Mouse (Mus musculus) lung, postnatal 4 days (tissue): ENCODE data around the gene Gm10277.
"Not testable (repeated sequence)": the region's sequence is repeated elsewhere in the genome, so short reads cannot be mapped to it uniquely, and the experiment has no call there.

Source experiments
- DNase-seq, 2 experiments: peaks; one replicate each; pipeline ENCODE4 v3.0.0; 2021

Gm10277 gene

DNA sequence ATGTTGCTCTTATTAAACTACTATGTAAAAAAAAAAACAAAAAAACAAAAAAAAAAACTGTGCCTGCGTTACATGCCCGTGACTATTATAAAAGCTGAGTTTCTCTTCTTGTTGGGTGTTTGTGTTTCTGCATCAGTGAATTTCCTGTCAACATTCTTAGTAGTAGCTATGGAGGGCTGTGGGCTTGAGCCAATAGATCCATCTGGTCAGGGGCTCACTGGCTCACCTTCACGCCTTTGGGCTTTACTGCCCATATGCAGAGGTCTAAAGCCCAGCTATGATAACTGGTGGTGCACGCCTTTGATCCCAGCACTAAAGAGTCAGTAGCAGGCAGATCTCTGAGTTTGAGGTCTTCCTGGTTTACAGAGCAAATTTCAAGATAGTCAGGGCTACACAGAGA lies 18.1 kb downstream of the Gm10277 start:
- DNase-seq, result no peak

DNA sequence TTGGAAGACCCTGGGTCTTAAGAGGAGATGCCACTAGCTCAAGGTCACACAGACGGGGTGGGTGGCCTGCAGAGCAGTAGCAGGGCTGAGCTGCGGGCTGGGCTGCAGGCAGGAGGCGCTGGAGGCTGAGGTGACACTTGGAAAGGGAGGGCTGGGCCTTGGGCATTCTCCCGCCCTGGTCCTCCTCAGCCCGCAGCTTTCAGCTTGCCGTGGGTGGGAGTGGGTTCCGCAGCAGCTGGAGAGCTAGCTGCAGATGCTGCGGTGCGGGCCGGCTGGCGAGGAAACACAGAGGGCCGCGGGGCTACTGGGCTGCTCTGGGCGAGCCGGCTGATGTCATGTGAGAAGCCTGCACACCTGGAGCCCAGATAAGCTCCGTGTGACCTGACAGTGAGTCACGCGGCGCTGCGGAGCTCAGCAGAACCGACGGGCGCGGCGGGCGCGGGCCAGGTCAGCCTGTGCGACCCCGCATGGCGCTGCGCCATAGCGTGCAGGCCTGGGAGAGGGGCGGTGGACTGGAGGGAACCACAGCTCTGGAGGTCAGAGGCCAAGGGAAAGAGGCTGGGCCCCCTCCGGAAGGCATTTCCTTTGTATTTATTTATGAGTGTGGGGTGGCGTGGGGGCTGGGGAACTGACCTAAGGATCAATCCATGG lies 21.1 kb downstream of the Gm10277 start:
- DNase-seq, result peak; percentile 75 to 78

DNA sequence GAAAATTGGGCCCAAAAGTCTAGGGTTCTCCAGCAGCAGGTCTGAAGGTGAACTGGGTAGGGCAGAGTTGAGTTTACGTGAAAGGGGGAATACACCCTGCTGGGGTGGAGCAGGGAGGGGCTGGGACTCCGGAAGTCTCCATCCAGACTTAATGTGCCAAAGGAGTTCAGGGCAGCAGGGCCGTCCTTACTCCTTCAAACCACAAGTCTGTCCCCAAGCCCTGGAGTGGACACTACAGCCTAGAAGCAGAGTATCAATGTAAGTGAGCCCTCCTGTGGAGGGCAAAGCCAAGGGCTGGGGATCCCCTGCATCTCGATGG lies 22.1 kb downstream of the Gm10277 start:
- no peak for DNase-seq

DNA sequence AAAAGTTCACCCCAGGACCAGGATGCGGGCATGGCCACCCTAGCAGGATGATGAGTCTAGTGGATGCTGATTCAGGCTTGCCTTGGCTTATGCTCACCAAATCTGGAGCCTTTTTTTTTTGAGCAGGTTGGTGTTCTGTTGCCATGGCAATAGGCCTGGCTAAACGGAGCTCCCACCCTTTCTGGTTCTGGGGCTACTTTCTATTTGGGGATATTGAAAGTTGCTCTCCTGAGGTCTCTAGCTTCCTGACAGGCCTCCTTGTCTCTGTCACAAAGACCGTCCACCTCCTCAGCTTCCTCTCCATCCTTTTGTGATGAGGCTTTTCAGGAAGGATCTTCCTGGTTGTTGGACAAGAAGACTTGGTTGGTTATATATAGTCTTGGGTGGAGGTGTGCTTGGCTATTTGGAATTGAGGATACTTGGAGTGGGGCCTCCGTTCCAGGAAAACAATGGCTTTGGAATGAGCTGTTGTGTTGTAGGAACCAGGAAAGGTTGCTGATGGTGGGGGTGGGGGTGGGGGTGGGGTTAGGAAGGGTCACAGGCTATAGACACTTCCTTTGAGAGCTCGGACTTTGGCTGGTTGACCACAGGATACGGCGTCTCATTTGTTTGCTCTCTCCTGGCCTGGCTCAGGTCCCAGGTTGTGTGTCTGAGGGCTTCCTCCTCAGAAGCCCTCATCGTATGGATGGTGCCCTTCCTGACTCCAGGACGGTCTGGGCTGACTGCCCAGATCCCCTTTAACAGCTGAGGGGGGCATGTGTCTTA lies 22.7 kb downstream of the Gm10277 start:
- peak; percentile 67 to 85 for DNase-seq

DNA sequence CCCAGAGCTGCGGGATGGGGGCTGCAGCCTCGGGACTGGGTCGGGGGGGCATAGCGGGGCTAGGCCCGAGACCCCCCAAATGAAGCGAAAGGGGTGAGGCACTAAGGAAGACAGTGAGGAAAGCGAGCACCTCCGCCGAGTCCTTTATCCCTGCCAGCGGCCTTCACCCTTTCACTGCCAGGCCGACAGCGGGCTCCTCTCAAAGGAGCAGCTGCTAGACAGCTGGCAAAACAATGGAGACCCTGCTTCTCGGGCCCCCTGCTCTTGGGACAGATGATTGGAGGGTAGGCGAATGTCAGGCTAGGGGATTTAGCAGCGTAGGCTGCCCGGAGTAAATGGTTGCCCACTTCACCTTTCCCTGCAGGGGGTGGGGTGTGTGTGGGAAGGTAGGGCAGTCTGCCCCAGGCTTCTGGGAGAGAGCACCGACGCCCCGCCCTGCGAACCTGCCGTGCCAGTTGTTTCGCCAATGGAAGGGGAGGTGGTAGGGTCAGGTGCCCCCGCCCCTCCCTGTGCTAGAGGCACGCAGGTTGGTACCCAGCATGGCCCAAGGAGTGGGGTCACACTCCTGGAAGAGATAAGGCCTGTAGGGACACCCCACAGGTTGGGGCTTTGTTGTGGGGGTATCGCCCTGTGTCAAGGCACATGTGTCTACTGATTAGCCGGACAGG lies 23.7 kb downstream of the Gm10277 start:
- peak; percentile 69 to 85 for DNase-seq

DNA sequence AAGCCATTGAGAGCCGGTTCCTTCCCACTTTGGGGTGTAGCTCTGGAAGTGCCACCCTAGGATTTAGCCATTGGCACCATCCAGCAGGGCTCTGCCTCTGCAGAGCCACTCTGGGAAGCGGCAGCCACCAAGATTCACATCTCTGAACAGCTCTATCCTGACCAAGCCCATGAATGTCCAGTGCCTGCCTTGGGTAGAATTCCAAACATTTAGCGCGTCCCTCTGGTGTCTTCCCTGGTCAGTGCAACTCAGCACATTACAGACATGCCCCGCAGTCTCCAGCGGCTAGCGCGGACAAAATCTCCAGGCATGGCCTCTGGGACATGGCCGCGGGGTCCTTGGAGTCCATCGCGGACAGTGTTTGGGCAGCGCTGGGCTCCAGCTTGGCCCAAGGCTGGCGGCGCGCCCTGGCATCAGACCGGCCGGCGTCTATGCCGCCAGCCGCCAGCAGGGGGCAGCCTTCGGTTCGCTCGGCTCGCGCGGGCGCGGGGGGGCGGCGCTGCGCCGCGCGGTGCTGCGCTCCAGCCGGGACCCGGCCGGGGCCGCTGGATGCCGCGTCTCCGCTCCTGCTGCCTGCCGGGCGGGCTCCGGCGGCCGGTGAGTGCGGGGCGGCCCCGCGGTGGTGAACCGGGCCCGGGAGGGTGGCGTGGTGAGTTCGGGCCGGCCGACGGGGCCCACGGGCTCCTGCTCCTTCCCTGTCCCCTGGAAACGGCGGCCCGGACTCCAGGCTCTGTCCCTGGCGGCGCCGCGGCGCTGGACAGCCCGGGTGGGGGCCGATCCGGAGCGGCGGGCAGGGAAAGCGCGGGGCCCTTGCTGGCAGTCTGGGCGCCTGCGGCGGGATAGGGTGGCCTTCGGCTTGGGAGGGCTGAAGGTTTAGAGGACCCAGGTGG lies 24.5 kb downstream of the Gm10277 start, which contains the start of gene Myo18a:
Myo18a (plus strand) TSS at position 464 of the 890 bp plus-strand sequence.
- DNase-seq, result peak; percentile 91 to 92

DNA sequence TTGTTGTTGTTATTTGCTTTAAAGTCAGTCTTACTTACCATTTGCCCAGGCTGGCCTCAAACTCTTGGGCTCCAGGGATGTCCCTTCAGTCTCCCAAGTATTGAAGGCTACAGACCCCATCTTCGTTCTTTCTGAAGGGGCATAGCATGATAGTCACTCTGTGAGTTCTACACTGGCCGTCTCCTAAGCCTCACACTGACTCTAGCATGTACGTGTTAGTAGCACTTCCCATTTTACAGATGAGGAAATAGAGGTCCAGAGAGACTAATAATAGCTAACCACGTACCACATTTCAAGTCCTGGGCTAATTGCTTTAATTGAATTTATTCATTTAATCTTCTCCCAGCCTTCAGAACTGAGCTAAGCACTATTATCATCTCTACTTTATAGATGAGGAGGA lies 27.5 kb downstream of the Gm10277 start:
- DNase-seq, result no peak

DNA sequence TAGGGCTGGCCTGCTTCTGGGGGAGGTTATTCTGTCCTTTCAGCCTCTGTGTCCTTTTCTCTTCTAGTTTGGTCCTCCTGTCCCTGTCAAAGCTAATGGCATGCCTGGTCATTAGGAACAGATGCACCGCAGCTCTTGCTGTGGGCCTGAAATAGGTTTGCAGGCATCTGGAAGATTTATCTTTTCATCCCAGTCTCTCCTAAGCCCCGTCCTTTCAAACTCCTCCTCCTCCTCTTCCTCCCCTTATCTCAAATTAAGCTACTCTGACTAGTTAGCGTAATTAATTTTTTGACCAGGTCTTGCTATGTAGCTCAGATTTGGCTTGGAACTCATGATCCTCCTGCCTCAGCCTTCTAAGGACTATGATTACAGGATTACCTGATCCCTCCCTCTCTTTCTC lies 34.1 kb downstream of the Gm10277 start:
- no peak for DNase-seq

DNA sequence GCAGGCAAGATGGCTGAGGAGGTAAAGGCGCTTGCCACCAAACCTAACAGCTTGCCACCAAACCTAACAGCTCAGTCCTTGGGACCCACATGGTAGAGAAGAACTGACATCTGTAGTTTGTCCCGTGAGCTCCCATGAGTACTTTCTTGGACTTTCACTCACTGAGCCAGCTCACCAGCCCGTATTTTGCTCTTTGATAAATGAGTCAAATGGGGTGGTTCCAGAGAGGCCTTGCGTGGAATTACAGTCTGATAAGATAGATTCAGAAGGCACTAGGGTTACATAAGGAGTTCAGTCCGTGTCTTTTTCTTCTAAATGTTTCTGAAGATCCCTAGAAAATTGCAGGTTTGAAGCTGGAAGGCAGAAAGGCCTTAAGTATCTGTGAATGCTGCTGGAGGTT lies 35.0 kb downstream of the Gm10277 start:
- DNase-seq, result no peak

DNA sequence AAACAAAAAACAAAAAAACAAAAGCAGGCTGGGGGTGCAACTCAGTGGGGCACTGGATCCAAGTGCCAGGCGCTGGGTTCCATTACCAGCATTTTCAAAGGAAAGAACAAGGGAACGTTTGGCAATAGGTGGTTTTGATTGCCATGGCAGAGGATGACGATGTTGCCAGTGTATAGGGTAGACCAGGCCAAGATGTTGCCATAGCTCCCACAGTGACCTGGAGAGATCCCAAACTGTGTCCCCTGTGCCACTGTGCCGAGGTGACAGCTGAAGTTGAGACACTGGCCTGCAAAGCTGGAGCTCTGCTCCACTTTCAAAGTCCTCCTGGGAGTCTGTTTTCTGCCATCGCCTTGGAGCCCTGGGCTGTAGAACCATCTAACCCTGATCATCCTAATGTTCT lies 38.6 kb downstream of the Gm10277 start:
- no peak for DNase-seq

DNA sequence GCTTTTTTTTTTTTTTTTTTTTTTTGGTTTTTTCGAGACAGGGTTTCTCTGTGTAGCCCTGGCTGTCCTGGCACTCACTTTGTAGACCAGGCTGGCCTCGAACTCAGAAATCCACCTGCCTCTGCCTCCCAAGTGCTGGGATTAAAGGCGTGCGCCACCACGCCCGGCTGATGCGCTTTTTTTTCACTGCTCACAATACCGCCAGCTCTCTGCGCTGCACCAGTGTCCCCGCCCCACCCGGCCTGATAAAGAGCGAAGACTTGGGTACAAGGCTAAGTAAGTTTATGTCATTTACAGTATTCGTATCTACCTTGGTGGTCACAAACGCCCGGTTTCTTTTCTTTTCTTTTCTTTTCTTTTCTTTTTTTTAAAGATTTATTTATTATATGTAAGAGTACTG lies 40.4 kb downstream of the Gm10277 start:
- DNase-seq, result not testable (repeated sequence)

DNA sequence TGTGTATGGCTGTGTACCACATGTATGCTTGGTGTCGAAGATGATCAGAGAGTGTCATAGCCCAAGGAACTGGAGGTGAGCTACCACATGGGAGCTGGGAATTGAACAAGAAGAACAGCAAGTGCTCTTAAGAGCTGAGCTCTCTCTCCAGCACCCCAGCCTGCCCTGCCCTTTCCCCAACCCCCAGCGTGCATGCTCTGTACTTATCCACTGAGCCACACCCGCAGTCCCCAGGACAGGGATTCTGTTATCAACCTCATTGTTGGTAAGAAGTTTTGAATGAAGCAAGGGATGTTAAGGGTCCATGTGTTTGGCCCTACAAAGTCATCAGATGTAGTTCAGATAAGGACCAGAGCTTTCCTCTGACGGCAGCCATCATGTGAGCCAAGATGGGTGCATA lies 40.9 kb downstream of the Gm10277 start:
- no peak for DNase-seq

DNA sequence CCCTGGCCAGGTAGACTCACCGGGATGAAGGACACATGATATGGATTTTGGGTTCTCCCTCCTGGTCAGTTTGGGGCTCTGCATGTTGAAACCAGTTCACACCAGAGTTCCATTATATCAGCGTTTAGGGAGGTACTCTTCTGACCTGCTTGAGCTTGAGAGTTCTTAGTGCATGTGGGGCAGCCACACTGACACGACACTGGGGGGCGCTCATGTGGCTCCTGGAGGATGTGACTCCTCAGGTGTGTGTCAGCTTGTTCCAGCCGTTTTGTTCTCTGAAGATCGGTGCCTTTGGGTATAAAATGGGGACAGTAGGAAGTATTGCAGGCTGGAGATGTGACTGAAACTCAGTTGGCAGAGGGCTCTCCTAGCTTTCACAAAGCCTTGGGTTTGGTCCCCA lies 43.6 kb downstream of the Gm10277 start:
- peak; percentile 53 to 62 for DNase-seq

DNA sequence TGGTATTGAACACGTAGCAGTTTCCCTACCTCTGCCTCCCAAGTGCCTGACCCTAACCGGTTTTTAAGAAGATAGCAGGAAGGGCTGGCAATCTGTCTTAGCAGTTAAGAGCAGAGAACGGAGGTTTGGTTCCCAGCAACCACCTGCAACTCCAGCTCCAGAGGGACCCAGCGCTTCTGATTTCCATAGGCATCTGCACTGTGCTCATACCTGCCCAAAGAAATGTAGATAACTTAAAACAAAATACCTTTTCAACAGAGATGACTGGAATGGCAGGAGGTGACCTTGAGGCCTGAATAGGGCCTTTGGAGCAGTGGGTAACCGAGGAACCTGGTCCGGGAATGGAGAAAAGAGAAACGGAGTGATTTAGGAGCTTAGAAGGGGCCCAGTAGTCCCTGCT lies 49.0 kb downstream of the Gm10277 start:
- no peak for DNase-seq

DNA sequence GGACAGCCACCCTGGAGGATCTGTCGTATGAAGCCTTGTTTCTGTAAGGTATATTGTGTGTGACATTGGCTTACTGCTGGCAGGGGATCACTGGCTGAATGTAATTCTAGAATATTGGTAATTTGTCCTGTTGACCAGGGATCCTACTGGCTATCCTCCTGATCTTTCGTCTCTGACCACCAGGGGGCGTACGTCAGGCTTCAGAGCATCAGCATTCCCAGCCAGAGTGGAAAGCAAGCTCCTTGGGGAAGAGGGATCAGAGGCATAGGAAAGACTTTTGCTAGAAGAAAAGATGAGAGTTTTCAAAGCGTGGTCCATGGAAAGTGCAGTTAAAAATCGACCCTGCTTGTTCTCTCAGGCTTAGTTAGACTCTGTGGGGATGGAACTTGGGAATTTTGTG lies 50.3 kb downstream of the Gm10277 start:
- DNase-seq, result peak; percentile 71 to 86
